Mouse (Mus musculus): ENCODE measurements around the gene Stox2.

DNA sequence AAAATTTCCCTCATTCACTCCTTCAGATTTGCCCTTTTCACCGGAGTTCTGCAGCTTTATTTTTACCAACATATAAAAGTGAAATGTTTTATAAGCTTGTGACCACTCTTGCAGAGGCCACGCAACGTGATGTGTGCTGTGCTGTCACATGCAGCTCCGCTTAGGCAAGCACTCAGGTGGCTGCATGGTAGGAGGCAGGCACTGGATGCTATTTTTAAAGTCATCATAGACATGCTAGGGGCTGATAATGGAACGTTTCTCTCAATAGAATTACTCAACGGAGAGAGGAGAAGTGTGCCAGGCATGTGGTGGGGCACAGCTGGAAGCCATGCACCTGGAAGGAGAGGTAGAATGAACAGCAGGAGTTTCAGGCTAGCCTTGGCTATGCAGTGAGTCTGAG is 49.3 kb upstream of the Stox2 start:
- TF ChIP-seq CTCF (IDR thresholded peaks at IDR 0.05) (no peak), EP300 (IDR thresholded peaks at IDR 0.05) (no peak)

Data from lung, postnatal 0 days (tissue).